Mouse (Mus musculus): Measurements from ENCODE around the gene Nid1.
A peak's percentile ranks its signal among the peaks of the same experiment; 100 is the strongest.

Nid1 gene

GRCm38 (mm10) chr13:13547889-13548288 lies 110.5 kb downstream of the Nid1 start:
- DNase-seq = peak; percentile 15

GRCm38 (mm10) chr13:13548431-13549190 lies 111.3 kb downstream of the Nid1 start:
- peak; percentile 85 for DNase-seq

GRCm38 (mm10) chr13:13549687-13550660 lies 112.6 kb downstream of the Nid1 start:
- peak; percentile 89 for DNase-seq

GRCm38 (mm10) chr13:13552020-13552419 lies 114.7 kb downstream of the Nid1 start:
- peak; percentile 86 for DNase-seq

GRCm38 (mm10) chr13:13553660-13554059 lies 116.3 kb downstream of the Nid1 start:
- DNase-seq = no peak

- DNase-seq = no peak
These were observed 117.8 kb downstream of the Nid1 start for GRCm38 (mm10) chr13:13555196-13555595.

- DNase-seq = no peak
These were observed 119.8 kb downstream of the Nid1 start for GRCm38 (mm10) chr13:13557001-13557743.

- DNase-seq = no peak
These were observed 120.9 kb downstream of the Nid1 start for GRCm38 (mm10) chr13:13558251-13558650.

GRCm38 (mm10) chr13:13558900-13559299 lies 121.5 kb downstream of the Nid1 start:
- DNase-seq = peak; percentile 31

All from heart, adult 11 months (tissue).